Mouse (Mus musculus) embryo, embryonic 11.5 days (tissue): ENCODE measurements around the gene Tpk1.

ENCODE experiments used
- DNase-seq: peaks from one replicate; pipeline ENCODE4 v3.0.0-alpha.2; 2012; ENCODE audit warnings: low read depth, low spot score

The Tpk1 gene

GRCm38 (mm10) chr6:43665677-43666546, at the start of gene Tpk1:
Gene Tpk1, minus strand, starts transcription at chr6:43666278.
- DNase-seq, result peak; percentile 92

- DNase-seq, result no peak
Observed at GRCm38 (mm10) chr6:43702810-43703614, 36.9 kb upstream of the Tpk1 start.

- no peak for DNase-seq
Observed at GRCm38 (mm10) chr6:43691863-43692262, 25.8 kb upstream of the Tpk1 start.

GRCm38 (mm10) chr6:43685985-43686384, 19.9 kb upstream of the Tpk1 start:
- peak; percentile 32 for DNase-seq

- DNase-seq, result no peak
Observed at GRCm38 (mm10) chr6:43682535-43682934, 16.5 kb upstream of the Tpk1 start.

GRCm38 (mm10) chr6:43678689-43679212, 12.7 kb upstream of the Tpk1 start:
- DNase-seq, result no peak

- no peak for DNase-seq
Observed at GRCm38 (mm10) chr6:43677566-43677965, 11.5 kb upstream of the Tpk1 start.

GRCm38 (mm10) chr6:43676139-43676538, 10.1 kb upstream of the Tpk1 start:
- no peak for DNase-seq

GRCm38 (mm10) chr6:43674986-43675760, 9.1 kb upstream of the Tpk1 start:
- no peak for DNase-seq

GRCm38 (mm10) chr6:43670939-43671338, 4.9 kb upstream of the Tpk1 start:
- no peak for DNase-seq

GRCm38 (mm10) chr6:43667681-43668080, 1.6 kb upstream of the Tpk1 start:
- DNase-seq, result no peak

- DNase-seq, result no peak
Observed at GRCm38 (mm10) chr6:43666611-43667400, 728 bp upstream of the Tpk1 start.

GRCm38 (mm10) chr6:43661822-43662221, 4.3 kb downstream of the Tpk1 start:
- no peak for DNase-seq

- no peak for DNase-seq
Observed at GRCm38 (mm10) chr6:43658290-43658689, 7.8 kb downstream of the Tpk1 start.

- DNase-seq, result no peak
Observed at GRCm38 (mm10) chr6:43657845-43658244, 8.2 kb downstream of the Tpk1 start.

- no peak for DNase-seq
Observed at GRCm38 (mm10) chr6:43654876-43655456, 11.1 kb downstream of the Tpk1 start.

GRCm38 (mm10) chr6:43649516-43649915, 16.6 kb downstream of the Tpk1 start:
- DNase-seq, result no peak

GRCm38 (mm10) chr6:43645674-43646073, 20.4 kb downstream of the Tpk1 start:
- no peak for DNase-seq

GRCm38 (mm10) chr6:43645105-43645504, 21.0 kb downstream of the Tpk1 start:
- no peak for DNase-seq

GRCm38 (mm10) chr6:43643718-43644117, 22.4 kb downstream of the Tpk1 start:
- no peak for DNase-seq
